Mouse (Mus musculus): Measurements from ENCODE around the gene Pomc. TPM values are rescaled to one million over a fixed set of nuclear protein-coding genes. Genes with fewer than 3 reads are reported as not detected.
"Not testable (repeated sequence)": the region's sequence is repeated elsewhere in the genome, so short reads cannot be mapped to it uniquely, and the experiment has no call there.

Gene Pomc
- total and polyA plus RNA-seq, 3 experiments = not detected

GRCm38 (mm10) chr12:3968380-3968779, 13.6 kb downstream of the Pomc start:
- no peaks in the 10 kb centered on the region for H3K36me3 ChIP-seq (ENCODE audit: control insufficient read depth in 1 of 2, insufficient read depth in 2 of 2, low read length in 2 of 2)
- no peaks in the 10 kb centered on the region for H3K79me2 ChIP-seq (ENCODE audit: control insufficient read depth, insufficient read depth, low read length, poor library complexity)
- H3K4me1 ChIP-seq (ENCODE audit: control insufficient read depth in 1 of 2, insufficient read depth in 2 of 2, low read length in 2 of 2) = no peaks in the 10 kb centered on the region
- DNase-seq (ENCODE audit: low read depth, low spot score) = no peak
- no peak overlapping the region for H3K27ac ChIP-seq (ENCODE audit: control insufficient read depth, low read depth, low read length)
- TF ChIP-seq CTCF (IDR thresholded peaks at IDR 0.05 in 2 of 3, conservative IDR thresholded peaks at IDR 0.05 in 1 of 3; ENCODE audit: control insufficient read depth in 1 of 3, insufficient read depth in 1 of 3, low read depth in 2 of 3, low read length in 3 of 3, poor library complexity in 1 of 3, severe bottlenecking in 1 of 3) (no peak), MYB (IDR thresholded peaks at IDR 0.05; ENCODE audit: low read depth, low read length) (no peak), ETS1 (IDR thresholded peaks at IDR 0.05; ENCODE audit: low read depth, low read length) (no peak), BHLHE40 (IDR thresholded peaks at IDR 0.05; ENCODE audit: borderline replicate concordance, low read depth, low read length) (no peak), MYC (IDR thresholded peaks at IDR 0.05; ENCODE audit: low read depth, low read length) (no peak), USF2 (IDR thresholded peaks at IDR 0.05; ENCODE audit: borderline replicate concordance in 1 of 2, insufficient read depth in 1 of 2, low read depth in 1 of 2, low read length in 2 of 2) (no peak), NRF1 (IDR thresholded peaks at IDR 0.05; ENCODE audit: insufficient read depth, low read depth, low read length, poor library complexity, severe bottlenecking) (no peak), MXI1 (IDR thresholded peaks at IDR 0.05; ENCODE audit: low read depth, low read length) (no peak), SIN3A (IDR thresholded peaks at IDR 0.05; ENCODE audit: low read length) (no peak), KAT2A (conservative IDR thresholded peaks at IDR 0.05; ENCODE audit: low read depth, low read length) (no peak), NELFE (IDR thresholded peaks at IDR 0.05; ENCODE audit: low read depth, low read length) (no peak), GABPA (IDR thresholded peaks at IDR 0.05; ENCODE audit: low read depth, low read length) (no peak)
- H3K27me3 ChIP-seq (ENCODE audit: control insufficient read depth in 1 of 2, insufficient read depth in 2 of 2, low read length in 2 of 2) = no peaks in the 10 kb centered on the region
- H3K9ac ChIP-seq (ENCODE audit: control insufficient read depth, low read depth, low read length, poor library complexity, severe bottlenecking) = no peak overlapping the region
- no peak overlapping the region for H3K4me3 ChIP-seq (ENCODE audit: control insufficient read depth in 1 of 2, insufficient read depth in 1 of 2, low read depth in 2 of 2, low read length in 2 of 2)
- H3K9me3 ChIP-seq (replicated peaks; ENCODE audit: insufficient read depth, low read length) = no peaks in the 10 kb centered on the region

- not testable (repeated sequence) for H3K27me3 ChIP-seq (ENCODE audit: control insufficient read depth in 1 of 2, insufficient read depth in 2 of 2, low read length in 2 of 2); H3K4me3 ChIP-seq (ENCODE audit: control insufficient read depth in 1 of 2, insufficient read depth in 1 of 2, low read depth in 2 of 2, low read length in 2 of 2); H3K4me1 ChIP-seq (ENCODE audit: control insufficient read depth in 1 of 2, insufficient read depth in 2 of 2, low read length in 2 of 2); DNase-seq (ENCODE audit: low read depth, low spot score); H3K79me2 ChIP-seq (ENCODE audit: control insufficient read depth, insufficient read depth, low read length, poor library complexity); H3K27ac ChIP-seq (ENCODE audit: control insufficient read depth, low read depth, low read length); H3K9me3 ChIP-seq (replicated peaks; ENCODE audit: insufficient read depth, low read length); H3K36me3 ChIP-seq (ENCODE audit: control insufficient read depth in 1 of 2, insufficient read depth in 2 of 2, low read length in 2 of 2); H3K9ac ChIP-seq (ENCODE audit: control insufficient read depth, low read depth, low read length, poor library complexity, severe bottlenecking)
These were observed 18.4 kb downstream of the Pomc start for GRCm38 (mm10) chr12:3973169-3973568.

GRCm38 (mm10) chr12:3980991-3981349, 26.2 kb downstream of the Pomc start:
- H3K4me1 ChIP-seq (ENCODE audit: control insufficient read depth in 1 of 2, insufficient read depth in 2 of 2, low read length in 2 of 2) = peaks cover 3 to 13% of the 10 kb centered on the region in 2 experiments
- H3K27ac ChIP-seq (ENCODE audit: control insufficient read depth, low read depth, low read length) = peak overlapping the region; percentile 33; the same call in 1 of the 2 replicates
- no peak for DNase-seq (ENCODE audit: low read depth, low spot score)
- no peaks in the 10 kb centered on the region for H3K79me2 ChIP-seq (ENCODE audit: control insufficient read depth, insufficient read depth, low read length, poor library complexity)
- H3K9me3 ChIP-seq (replicated peaks; ENCODE audit: insufficient read depth, low read length) = no peaks in the 10 kb centered on the region
- H3K4me3 ChIP-seq (ENCODE audit: control insufficient read depth in 1 of 2, insufficient read depth in 1 of 2, low read depth in 2 of 2, low read length in 2 of 2) = peak overlapping the region in 1 of 2 experiments; percentile 30; a peak in 2 of 4 replicates
- no peaks in the 10 kb centered on the region for H3K27me3 ChIP-seq (ENCODE audit: control insufficient read depth in 1 of 2, insufficient read depth in 2 of 2, low read length in 2 of 2)
- H3K9ac ChIP-seq (ENCODE audit: control insufficient read depth, low read depth, low read length, poor library complexity, severe bottlenecking) = peak overlapping the region; percentile 41; the same call in 1 of the 2 replicates
- TF ChIP-seq MXI1 (IDR thresholded peaks at IDR 0.05; ENCODE audit: low read depth, low read length) (no peak), EP300 (IDR thresholded peaks at IDR 0.05; ENCODE audit: low read depth in 1 of 2, low read length in 2 of 2) (no peak), MAZ (IDR thresholded peaks at IDR 0.05; ENCODE audit: low read depth, low read length) (no peak), E2F4 (IDR thresholded peaks at IDR 0.05; ENCODE audit: borderline replicate concordance, low read depth, low read length) (no peak), NRF1 (IDR thresholded peaks at IDR 0.05; ENCODE audit: insufficient read depth, low read depth, low read length, poor library complexity, severe bottlenecking) (no peak), TAL1 (IDR thresholded peaks at IDR 0.05; ENCODE audit: low read length) (no peak), NELFE (IDR thresholded peaks at IDR 0.05; ENCODE audit: low read depth, low read length) (no peak), ZMIZ1 (IDR thresholded peaks at IDR 0.05; ENCODE audit: low read depth, low read length) (no peak), ZNF384 (IDR thresholded peaks at IDR 0.05; ENCODE audit: low read depth, low read length) (no peak), POLR2AphosphoS2 (IDR thresholded peaks at IDR 0.05; ENCODE audit: low read length) (no peak), RCOR1 (IDR thresholded peaks at IDR 0.05; ENCODE audit: low read depth, low read length) (no peak), ELF1 (IDR thresholded peaks at IDR 0.05; ENCODE audit: low read depth, low read length) (no peak), HCFC1 (IDR thresholded peaks at IDR 0.05; ENCODE audit: low read depth, low read length) (no peak)
- H3K36me3 ChIP-seq (ENCODE audit: control insufficient read depth in 1 of 2, insufficient read depth in 2 of 2, low read length in 2 of 2) = peaks cover 0 to 9% of the 10 kb centered on the region in 2 experiments; a peak in 2 of 4 replicates
